Mouse (Mus musculus): ENCODE results near the gene Grcc10. TPM values are rescaled to one million over a fixed set of nuclear protein-coding genes. Genes with fewer than 3 reads are reported as not detected.

Gene Grcc10
- total RNA-seq (2023), result 265 TPM

DNA sequence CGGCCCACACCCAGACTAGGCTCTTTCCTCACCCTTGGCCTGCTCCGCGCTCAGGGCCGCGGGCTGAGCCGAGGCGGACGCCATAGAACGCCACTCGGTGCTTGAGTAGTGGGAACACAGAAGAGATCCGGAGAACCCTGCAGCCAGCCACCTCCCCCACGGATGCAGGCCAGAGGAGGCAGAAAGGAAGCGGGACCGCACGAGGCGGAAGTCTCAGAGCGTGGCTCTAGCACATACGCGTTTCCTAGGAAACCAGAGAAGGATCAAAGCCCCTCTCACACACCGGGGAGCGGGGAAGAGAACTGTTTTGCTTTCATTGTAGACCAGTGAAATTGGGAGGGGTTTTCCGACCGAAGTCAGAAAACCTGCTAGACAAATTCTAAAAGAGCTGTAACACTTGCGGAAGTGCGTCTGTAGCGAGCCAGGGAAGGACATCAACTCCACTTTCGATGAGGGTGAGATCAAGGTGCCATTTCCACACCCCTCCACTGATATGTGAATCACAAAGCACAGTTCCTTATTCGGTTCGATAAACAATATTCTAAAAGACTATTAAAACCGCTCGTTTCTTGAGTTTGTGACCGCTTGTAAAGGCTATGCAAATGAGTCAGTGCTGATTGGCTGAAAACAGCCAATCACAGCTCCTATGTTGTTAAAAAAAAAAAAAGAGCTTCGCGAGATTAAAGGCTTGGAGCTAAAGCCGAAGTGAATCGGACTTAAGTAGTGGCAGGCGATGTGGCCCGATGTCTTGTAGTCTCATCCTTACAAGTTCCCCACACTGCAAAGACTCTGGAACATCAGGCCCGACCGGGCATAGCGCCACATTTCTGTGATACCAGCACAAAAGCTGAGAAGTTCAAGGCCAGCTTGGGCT, at the start of gene Grcc10:
Gene Grcc10, minus strand, starts transcription at position 487 of the 874 bp plus-strand sequence.

DNA sequence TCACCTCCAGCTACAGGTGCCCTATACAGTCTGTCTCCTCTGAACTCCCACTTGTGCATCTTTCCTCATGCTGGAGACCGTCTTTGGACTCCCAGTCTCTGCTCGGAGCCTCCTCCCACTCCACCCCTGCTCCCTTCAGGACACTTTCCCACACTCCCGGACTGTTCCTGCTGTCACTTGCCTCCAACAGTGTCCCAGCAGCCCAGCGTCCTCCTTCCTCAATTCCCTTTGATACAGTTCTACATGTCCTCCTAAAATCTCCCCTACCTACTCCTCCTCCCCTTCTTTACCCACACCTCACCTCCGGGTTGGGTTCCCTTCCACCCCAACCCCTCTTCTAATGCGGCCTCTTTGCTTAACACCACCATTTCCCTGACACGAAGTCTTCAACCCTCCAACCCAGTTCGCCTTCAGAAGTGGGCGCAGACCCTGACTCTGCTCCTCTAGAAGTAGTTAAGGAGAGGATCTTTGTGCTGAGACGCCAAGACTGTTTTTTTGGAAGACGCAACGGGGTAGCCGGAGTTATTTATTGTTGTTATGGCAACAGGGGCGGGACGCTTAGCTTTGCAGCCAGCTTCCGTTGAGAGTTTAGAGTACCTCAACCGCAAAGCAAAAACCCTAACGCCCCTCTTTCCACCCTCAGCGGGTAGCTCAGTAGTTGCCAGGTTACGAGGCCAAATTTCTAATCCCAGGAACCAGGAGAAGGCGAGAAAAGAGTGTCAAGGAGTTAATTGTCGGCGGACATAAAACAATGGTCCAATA, 38.2 kb upstream of the Grcc10 start, which contains the start of gene Lrrc23:
Gene Lrrc23, minus strand, starts transcription at position 506 of the 762 bp plus-strand sequence.

GRCm38 (mm10) chr6:124769101-124769765, 28.1 kb upstream of the Grcc10 start, which contains the start of gene Eno2:
Gene Eno2 (minus strand): TSS chr6:124769673.

GRCm38 (mm10) chr6:124755831-124756595, 14.8 kb upstream of the Grcc10 start, which contains the start of the genes Gm45234 and Atn1:
Gene Gm45234 (minus strand): TSS chr6:124756021.
Gene Atn1 (minus strand): TSS chr6:124756524.

DNA sequence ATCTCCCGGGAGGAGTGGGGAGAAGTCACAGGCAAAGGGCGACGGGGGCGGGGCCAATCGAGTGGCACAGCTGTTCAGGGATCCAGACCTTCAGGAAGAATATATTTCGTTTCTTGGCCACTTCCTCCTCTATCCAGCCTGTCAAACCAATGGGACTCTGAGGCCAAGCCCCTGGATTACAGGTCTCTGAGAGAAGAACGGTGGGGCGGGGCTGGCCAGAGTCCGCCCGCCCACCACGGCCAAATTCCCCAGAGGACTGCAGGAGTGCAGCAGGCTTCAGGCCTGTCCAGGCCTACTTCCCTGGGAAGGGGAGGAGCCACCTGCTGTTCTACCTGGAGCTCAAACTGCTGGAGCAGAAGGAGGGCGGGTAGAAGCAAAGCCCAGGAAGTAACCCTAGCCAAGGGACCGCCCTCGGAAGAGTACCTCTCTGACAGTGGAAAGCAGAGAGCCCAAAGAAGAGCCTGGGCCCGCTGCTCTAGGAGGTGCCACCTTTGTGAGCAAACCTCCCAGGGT, 2.6 kb downstream of the Grcc10 start, which contains the start of gene Ptpn6:
Gene Ptpn6, minus strand, starts transcription at position 204 of the 513 bp plus-strand sequence.

GRCm38 (mm10) chr6:124711824-124712782, 29.1 kb downstream of the Grcc10 start, which contains the start of the genes Emg1 and Phb2:
Gene Emg1 (minus strand): TSS chr6:124712178.
Gene Phb2 (plus strand): TSS chr6:124712336.

Other genes with a start within 250 kb of the Grcc10 start
- 0.24 TPM for gene C1rl, start 248.3 kb downstream of the Grcc10 start, total RNA-seq (2023)
- gene C1ra, start 229.0 kb downstream of the Grcc10 start, total RNA-seq (2023), result 2.0 TPM
- gene C1s1, start 199.0 kb downstream of the Grcc10 start, total RNA-seq (2023), result 2.8 TPM
- gene C1rb, start 171.1 kb downstream of the Grcc10 start, total RNA-seq (2023), result not detected
- gene C1s2, start 105.3 kb downstream of the Grcc10 start, total RNA-seq (2023), result 0.21 TPM
- 82.6 TPM for gene Lpcat3, start 78.3 kb downstream of the Grcc10 start, total RNA-seq (2023)
- gene Emg1, start 29.2 kb downstream of the Grcc10 start, total RNA-seq (2023), result 168 TPM
- 186 TPM for gene Phb2, start 29.0 kb downstream of the Grcc10 start, total RNA-seq (2023)
- 178 TPM for gene Ptpn6, start 2.7 kb downstream of the Grcc10 start, total RNA-seq (2023)
- gene Gm45234, start 14.6 kb upstream of the Grcc10 start, total RNA-seq (2023), result 1.5 TPM
- gene Atn1, start 15.2 kb upstream of the Grcc10 start, total RNA-seq (2023), result 188 TPM
- 2.7 TPM for gene Eno2, start 28.3 kb upstream of the Grcc10 start, total RNA-seq (2023)
- 10.8 TPM for gene Lrrc23, start 38.4 kb upstream of the Grcc10 start, total RNA-seq (2023)
- 3.6 TPM for gene Spsb2, start 67.3 kb upstream of the Grcc10 start, total RNA-seq (2023)
- gene Tpi1, start 72.9 kb upstream of the Grcc10 start, total RNA-seq (2023), result 31.2 TPM
- 58.0 TPM for gene Usp5, start 88.1 kb upstream of the Grcc10 start, total RNA-seq (2023)
- 1.8 TPM for gene Cdca3, start 88.2 kb upstream of the Grcc10 start, total RNA-seq (2023)
- not detected for gene Gnb3, start 98.9 kb upstream of the Grcc10 start, total RNA-seq (2023)
- 1.0 TPM for gene P3h3, start 116.4 kb upstream of the Grcc10 start, total RNA-seq (2023)
- gene Gpr162, start 122.6 kb upstream of the Grcc10 start, total RNA-seq (2023), result 2.3 TPM
- gene Cd4, start 146.8 kb upstream of the Grcc10 start, total RNA-seq (2023), result 458 TPM
- 1.6 TPM for gene Lag3, start 170.3 kb upstream of the Grcc10 start, total RNA-seq (2023)
- gene Ptms, start 178.7 kb upstream of the Grcc10 start, total RNA-seq (2023), result 75.5 TPM
- 86.9 TPM for gene Mlf2, start 190.0 kb upstream of the Grcc10 start, total RNA-seq (2023)
- gene Cops7a, start 224.2 kb upstream of the Grcc10 start, total RNA-seq (2023), result 35.8 TPM

Measured in CD4-positive naive resting alpha-beta T cell, adult 57 days (primary cell).